Mouse (Mus musculus): ENCODE data around the gene 2510009E07Rik.
"Not testable (repeated sequence)": the region's sequence is repeated elsewhere in the genome, so short reads cannot be mapped to it uniquely, and the experiment has no call there.

2510009E07Rik gene

DNA sequence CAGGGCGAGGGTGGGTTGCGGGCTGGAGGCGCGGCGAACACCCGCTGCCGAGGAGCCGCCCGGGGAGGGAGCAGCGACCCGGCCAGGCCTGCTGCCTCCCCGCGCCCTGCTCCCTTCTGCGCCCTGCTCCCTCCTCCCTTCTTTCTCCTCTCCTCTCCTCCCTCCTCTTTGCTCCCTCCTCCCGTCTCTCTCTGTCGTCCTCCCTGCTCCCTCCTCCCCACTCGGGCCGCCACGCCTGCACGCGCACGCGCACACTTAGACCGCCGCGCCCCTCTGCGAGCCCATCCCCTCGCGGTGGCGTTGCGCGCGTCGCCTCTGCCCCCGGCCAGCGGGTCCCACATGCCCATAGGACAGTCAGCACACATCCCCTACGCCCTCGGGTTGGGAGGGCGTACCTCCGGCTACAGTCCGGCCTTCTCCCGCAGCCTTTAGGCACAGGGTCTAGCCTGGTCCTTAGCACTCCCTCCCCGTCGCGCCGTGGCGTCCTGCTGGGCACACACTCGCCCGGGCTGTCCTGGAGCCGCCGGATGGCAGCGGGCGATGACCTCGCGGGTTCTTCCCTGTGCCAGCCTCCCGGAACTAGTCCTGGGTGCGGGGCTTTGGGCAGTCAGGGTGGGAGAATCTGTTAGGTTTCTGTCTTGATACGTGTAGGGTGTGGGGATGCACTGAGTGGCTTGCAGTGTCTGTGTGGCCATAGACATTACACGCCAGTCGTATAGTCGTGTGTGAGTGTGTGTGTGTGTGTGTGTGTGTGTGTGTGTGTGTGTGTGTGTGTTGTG lies at the start of gene 2510009E07Rik:
TSS of gene 2510009E07Rik (minus strand) at position 203 of the 779 bp plus-strand sequence.
- peak; percentile 94 for DNase-seq

DNA sequence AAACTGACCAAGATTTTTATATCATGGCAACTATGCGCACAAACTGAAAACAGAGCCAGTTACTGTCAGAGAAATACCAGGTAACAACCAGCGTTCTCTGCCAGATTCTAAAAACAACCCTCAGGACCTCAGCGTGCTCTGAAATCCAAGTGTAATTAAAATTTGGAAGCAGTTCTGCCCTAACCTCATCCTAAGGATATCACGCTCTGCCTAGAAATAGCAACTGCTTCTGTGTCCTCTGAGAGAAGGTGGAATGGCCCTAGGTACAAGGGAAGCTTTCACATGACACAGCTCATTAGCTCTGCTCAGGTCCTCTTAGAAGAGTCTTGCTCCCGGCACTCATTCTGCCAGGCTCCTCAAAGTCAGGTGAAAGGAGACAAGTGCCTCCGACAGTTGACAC lies 48.9 kb upstream of the 2510009E07Rik start:
- no peak for DNase-seq

DNA sequence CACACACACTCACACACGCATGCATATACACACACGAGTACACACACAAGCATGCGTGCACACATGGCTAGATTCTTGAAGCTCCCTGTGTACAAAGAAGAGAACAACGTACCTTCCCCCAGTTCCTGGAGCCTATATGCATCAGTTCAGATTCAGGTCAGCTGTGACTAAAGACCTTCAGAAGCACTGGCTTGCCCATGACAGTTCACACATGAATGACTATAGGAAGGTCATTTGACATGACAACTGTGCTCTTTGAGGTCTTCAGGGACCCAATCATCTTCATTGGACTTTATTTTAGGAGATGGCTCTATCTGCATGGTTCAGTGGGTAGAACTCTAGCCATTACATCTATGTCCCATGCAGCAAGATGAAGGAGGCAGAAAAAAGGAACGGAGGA lies 48.4 kb upstream of the 2510009E07Rik start:
- DNase-seq = no peak

DNA sequence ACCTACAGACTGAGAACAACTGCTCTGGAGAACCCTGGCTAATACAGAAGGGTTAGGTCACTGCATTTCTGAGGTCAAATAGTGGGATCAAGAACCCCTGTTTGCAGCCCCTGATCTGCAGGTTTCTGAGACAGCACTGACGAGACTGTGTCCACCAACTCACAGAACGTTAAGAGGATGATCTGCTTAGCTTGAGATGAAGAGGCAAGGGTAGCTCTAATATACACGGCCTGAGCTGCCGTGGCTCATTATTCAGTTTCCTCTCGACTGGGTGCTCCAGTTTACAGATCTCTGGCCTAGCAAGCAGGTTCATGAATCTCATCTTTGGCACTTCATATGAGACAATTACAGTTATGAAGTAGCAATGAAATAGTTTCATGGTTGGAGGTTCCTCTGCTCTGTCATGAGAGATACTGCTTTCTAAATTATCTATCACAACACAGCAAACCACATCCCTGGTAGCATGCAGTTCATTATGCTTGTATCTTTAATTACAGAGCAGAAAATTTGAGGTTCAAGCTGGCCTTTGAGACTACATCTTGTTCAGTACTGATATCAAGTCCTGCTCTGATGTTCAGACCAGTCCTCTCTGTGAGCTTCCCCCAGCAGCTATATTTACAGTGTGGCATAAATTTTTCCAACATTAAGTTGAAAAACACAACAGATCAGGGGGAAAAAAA lies 47.9 kb upstream of the 2510009E07Rik start:
- no peak for DNase-seq

DNA sequence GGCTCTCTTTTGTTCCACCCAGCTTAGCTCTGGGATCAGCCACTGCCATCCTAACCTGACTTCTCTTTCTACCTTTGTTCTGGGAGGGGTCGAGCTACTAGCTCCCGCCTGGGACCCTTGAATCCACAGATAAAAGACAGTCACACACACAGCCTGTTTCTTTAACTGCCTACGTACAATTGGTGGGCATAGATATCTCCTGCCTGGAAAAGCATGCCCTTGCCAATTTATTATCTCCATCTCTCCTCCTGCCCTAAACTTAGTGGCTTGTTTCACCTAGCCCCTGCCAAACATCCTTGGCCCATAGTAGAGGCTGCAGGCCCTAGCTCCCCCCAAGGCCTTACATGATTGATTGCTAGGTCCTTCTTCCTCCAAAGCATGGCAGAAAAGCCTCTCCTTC lies 47.1 kb upstream of the 2510009E07Rik start:
- DNase-seq = no peak

DNA sequence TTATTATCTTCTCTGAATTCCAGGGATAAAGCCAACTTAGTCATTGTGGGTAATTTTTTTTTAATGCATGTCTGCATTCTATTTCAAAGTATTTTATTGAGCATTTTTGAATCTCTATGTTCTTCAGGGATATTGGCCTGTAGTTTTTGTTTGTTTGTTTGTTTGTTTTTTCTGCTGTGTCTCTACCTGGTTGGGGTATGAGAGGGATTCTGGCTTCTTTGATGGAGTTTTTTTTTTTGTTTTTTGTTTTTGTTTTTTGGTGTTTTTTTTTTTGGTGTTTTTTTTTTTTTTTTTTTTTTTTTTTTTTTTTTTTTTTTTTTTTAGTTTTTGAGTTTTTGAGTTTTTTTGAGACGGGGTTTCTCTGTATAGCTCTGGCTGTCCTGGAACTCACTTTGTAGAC lies 41.2 kb upstream of the 2510009E07Rik start:
- no peak for DNase-seq

DNA sequence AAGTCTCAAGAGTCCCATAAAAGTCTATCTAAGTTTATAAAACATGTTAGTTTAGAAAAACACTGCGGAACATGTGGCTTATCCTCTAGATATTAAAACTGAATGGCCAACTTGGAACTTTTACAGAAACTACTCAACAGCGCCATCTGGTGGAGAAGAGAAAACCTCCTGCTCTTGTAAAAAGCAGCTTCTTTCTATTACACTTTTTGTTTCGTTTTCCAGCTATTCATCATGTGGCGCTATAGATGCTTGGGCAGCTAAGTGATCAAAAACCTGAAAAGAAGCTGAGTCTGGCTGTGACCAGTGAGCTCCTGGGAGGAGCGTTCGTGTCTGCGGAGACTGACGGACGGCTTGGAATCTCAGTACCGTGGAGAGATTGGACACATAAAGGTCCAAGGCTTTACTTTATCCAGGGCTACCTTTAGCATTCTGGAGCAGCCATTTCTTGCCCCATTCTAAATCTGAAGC lies 33.5 kb upstream of the 2510009E07Rik start:
- DNase-seq = peak; percentile 36

DNA sequence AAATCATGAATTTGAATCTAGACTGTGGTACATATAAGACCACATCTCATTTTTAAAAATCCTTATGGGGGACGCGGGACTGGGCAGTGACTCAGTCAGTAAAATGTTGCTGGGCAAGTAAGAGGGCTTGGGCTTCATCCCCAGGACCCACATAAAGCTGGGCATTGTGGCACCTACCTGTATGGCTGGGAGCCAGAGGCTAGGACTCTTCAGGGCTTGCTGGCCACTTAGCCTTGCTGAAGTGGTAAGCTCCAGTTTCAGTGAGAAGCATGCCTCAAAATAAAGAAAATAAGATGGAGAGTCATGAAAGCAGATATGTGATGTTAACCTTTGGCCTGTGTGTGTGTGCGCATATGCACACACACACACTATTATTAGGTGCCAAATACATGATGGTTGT lies 33.0 kb upstream of the 2510009E07Rik start:
- DNase-seq = peak; percentile 6

DNA sequence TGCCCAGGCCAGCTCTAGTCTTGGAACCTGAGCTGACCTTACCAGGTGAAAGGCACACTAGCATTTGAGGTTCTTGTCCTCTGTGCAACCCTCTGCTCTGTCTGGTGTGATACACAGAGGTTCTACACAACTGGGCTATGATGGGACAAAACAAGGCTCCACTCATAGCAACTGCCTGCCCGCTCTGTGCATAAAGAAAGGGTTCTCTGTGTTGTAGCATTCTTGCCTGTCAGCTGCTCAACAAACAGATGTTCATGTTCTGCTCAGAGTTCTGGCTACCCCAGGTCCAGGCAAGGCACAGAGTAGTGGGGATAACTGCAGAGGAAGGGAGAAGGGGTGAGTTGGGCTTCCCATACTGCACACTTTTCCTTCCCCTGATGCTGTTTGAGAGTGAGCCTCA lies 29.8 kb upstream of the 2510009E07Rik start:
- DNase-seq = no peak

DNA sequence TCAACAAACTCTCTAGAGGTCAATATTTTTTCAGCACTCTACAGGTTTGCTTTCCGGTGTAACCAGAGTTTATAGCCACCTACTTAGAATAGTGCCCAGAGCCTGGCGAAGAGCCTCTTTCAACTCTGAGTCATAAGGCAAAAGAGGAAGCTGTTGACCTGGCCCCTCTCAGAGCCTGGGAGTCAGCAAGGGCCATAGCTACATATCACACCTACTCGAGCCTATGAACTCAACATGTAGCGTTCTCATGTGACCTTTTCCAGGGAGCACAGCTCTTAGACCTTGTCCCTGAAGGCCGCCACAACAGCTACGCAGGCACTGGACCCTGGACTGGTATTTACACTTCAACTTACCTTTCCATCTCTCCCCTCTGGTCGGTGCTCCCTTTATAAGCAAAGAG lies 25.3 kb upstream of the 2510009E07Rik start:
- no peak for DNase-seq

DNA sequence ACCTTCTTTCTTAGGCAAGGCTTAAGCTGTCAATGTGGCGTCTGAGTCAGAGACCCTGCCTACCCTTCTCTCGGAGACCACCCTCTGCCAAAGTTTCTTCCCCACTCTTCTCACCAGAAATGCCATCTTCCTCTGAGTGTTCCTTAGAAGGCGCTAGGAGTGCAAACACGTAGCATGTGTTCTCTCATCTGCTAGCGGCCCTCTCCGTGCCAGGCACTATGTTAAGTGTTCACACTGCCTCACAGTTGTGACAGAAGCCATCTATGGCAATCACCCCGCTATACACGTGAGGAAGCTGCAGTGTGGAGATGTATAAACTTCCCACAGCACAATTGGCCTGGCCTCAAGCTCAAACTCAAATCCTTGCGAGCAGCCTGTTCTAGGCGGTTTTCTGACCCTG lies 20.1 kb upstream of the 2510009E07Rik start:
- DNase-seq = no peak

DNA sequence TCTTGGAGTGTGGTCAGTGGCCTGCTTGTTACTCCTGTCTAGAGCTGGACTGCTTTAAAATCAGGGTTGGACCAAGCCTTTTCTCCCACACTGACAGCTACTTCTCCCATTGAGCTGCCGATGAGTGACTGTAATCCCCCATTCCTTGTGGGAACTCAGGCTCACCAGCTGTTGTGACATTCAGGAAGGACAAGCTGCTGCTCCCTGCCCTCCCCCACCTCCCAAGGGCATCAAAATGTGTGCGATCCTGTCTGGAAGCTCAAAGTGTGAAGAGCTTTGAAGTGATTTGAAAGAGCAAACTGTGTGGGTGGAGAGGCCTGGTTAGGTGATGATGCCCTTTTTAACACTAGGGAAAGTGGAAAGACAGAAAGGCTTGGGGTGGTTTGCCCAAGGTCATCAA lies 15.9 kb upstream of the 2510009E07Rik start:
- no peak for DNase-seq

DNA sequence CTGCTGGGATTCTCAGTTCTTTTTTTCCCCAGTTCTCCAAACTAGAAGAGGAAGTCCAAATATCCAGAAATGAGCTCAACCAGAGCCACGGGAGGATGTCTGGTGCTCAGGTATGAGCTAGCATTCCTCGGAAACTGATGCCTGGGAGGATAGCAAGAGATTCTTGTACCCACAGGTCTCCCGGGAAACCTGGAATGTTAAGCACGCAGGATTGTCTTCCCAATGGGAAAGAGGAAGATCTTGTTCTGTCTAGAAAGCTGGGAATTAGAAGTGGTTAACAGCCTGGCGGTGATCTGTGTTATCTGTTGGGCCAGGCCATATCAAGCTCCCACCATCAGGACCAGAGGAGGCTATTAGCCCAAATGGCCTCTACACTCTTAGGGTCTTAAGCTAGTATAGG lies 10.2 kb upstream of the 2510009E07Rik start:
- DNase-seq = no peak

DNA sequence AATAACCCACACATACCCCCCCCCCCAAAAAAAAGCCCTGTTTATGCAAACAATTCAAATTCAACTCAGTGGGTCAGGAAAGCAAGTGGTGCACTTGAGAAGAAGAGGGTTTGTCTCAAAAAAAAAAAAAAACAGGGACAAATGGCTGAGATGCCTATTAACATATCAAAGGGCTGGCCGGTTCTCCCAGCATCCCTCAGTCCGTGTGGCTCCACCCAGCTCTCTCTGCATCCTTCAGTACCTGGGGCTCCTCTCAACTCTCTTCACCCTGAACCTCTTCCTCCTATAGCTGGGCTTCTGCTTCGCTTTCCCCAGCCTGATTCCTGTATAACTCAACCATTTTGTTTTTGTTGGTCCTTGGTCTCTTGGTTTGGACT lies 7.8 kb upstream of the 2510009E07Rik start:
- no peak for DNase-seq

DNA sequence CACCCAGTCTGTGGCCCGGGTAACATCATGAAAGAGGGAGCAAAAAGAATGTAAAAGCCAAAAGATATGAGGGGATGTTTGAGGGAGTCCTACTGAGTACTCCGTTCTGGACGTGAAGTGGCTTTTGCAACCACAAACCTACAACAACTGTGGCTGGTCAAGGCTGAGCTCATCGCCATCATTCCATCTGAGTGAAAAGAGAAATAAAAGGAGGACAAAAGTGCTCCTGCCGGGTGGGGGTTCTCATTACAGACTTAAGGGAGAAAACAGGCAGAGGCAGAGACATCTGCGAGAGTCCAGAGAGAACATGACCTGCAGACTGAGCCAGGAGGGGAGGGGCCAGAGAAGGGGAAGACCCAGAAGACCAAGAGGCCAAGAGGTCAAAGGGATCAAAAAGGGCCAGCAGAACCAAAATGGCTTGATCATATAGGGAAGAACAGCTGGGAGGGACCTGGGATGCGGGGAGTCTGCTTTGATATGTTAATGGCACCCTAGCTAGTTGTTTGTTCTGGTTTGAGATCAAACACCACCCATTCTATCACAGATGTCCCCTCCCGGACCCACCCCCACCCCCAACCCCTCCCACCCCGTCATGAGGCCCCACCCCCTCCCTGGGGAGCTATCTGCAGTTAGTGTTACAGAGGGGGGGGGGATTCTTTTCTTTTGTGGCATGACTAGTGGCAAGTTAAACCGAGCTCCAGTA lies 7.3 kb upstream of the 2510009E07Rik start:
- DNase-seq = no peak

DNA sequence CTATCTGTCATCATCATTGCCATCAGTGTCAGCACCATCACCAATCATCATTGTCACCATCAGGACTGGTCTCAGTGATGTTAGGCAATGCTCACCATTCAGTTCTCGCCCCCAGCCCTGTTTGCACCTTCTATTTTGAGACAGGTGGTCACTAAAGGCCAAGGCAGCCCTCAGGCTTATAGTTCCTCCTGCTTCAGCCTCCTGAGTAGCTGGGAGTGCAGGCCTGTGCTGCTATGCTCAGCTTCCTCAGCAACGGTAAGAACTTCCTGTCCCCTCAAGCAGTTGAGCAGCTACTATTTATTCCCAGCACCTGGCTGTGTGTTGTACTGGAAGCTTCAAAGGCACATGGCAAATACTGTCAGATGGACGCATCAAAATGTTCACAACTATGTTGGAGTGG lies 3.7 kb upstream of the 2510009E07Rik start:
- no peak for DNase-seq

DNA sequence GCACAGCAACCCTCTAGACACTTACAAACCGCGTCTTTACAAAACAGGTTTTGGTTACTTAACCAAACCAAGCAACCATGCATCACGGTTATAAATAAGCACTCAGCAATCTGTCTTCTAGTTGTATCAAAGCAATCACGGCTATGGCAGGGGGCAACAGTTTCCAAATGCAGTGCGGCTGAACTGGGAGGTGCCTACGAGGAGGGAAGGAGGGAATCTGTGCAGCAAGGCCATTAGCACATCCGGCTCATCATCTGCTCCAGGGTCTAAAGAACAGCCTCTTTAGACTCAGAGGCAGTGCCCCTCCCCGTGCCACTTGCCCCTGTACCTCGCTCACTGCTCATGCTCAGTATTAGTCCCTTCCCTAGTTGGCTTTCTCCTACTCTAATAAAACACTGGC lies 2.5 kb upstream of the 2510009E07Rik start:
- no peak for DNase-seq

DNA sequence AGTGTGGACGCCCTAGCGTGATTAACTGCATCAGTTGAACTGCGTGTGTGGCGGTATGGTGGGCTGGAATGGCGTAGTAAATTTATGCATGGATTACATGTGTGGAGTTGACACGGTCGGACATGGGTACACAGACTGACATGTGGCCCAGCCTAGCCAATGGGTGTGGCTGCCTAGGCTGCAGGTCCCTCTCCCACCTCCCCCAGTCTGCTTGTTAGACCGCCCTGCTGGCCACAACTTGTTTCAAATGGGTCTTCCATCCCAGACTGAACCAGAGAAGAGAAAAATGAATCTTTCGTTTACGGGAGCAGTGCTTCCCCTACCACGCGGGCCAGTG lies 745 bp upstream of the 2510009E07Rik start:
- DNase-seq = peak; percentile 70

DNA sequence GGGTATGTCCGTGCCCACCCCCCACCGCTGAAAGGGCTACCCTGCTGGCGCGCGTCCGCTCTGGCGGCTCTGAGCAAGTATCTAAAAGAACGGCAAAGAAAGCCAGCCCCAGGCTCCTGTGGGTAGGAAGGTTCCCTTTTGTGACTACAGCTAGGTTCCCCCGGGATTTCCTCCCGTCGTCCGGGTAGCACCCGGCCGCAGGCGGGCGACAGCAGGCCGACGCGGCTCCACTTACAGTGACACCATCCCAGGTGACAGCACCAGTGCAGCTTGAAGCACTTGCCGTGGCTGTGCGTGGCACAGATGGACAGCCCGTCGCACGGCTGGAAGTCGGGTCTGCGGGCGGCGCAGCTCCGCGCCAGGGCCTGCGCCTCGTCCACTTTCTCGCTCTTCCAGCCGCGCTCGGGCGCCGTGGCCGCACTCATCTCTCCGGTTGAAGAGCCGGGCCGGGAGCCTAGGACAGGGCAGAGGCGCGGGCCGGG lies 443 bp downstream of the 2510009E07Rik start:
- DNase-seq = peak; percentile 84

DNA sequence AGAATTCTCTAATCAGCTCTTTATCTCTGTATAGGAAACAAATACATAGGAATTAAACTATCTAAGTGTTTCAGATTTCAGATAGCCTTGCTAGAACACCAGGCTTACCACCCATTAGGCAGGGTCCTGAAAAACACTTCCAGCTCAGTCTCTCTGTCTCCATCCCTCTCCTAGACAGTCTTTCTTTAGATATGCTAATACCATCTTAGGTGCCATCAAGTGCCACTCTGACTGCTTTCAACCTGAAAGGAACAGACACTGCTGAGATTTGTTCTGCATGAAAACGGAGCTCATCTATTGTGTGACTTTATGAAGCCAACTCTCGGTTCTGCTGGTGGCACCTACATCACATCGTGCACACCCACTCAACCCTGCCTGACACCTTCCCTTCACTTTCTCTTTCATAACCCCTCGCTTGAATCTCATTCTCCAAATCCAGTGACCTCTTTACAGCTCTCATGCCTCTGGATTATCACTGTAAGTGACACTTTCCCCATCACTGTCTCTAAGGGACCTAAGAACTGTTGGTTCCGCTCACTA lies 4.2 kb downstream of the 2510009E07Rik start:
- DNase-seq = no peak

DNA sequence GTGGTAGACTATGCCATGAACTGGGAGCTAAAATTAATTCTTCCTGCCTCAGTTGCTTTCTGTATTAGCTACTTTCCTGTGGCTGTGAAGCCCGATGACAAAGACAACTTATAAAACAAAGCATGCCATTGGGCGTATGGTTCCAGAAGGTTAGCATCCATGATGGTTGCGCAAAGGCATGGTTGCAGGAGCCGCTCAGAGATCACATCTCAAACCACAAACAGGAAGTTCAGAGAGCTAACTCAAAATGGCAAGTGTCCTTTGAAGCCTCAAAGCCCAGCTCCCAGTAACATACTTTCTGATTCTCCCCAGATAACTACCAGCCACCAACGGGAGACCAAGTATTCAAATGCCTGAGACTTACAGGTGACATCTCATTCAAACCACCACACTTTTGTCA lies 5.3 kb downstream of the 2510009E07Rik start:
- DNase-seq = no peak

DNA sequence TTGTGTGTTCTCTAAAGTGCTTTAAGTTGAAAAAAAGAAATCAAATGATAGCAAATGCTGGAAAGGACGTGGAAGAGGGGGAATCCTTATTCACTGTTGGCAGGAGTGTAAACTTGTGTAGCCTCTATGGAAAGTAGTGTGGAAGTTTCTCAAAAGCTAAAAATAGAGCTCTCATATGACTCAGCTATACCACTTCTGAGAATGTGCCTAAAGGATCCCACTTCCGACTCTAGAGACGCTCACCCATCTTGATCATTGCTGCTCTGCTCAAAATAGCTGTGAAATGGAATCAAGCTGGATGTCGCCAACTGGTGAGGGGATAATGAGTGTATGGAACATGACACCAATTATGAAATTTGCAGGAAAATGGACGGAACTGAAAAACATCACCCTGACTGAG lies 7.1 kb downstream of the 2510009E07Rik start:
- DNase-seq = no peak

DNA sequence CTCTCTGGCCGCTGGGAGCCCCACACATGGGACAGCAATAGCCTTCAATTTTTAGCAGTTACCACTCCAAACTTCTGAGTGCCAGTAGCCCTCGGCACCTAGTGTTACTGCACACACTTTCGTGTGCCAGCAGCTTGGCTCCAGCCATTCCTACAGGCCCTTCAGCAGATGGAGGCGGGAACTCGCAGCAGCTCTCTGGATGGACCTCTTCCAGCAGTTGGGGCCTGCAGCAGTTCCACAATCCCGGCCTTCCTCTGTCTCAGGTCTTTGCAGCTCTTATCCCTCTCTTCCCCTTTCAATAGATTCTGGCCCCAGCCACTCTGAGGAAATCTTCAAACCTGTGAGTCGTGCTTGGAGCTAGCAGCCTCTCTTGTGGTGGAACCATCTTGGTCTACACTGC lies 17.7 kb downstream of the 2510009E07Rik start:
- DNase-seq = no peak

DNA sequence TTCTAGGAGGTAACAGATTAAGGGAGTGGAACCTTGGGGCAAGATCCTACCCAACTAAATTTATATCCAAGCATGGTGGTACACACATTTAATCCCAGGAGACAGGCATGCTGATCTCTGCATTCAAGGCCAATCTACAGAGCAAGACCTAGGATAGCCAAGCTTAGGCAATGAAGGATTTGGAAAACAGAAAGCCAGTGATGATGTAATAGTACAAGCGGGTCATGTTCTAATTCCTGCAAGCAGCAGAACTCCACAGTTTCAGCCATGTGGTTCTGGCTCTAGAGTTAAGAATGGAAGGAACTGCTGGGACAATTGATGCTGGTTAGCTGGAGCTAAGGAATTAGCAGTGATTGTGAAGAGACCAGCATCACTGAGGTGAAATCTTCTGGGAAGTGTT lies 20.8 kb downstream of the 2510009E07Rik start:
- DNase-seq = not testable (repeated sequence)
